ENCODE assay signal across 8 mouse cellular contexts in genomic region chr1:130717291-130717871, GRCm38 (mm10). TPM values are rescaled to one million over a fixed set of nuclear protein-coding genes. Genes with fewer than 3 reads are reported as not detected.
A peak's percentile ranks its signal among the peaks of the same experiment; 100 is the strongest.
DNase-seq lines count a peak whose midpoint lies in the region; ATAC-seq and TF ChIP-seq lines count a peak whose summit lies in the region.

TSS of gene Yod1 (plus strand) at chr1:130717327.

- TF ChIP-seq POLR2A in liver, adult 2 months (IDR thresholded peaks at IDR 0.05; ENCODE audit: extremely low read depth, insufficient read depth, low read length), result peak; percentile 56; the same call in 1 of the 2 replicates

- no peak for TF ChIP-seq CTCF in liver, adult 2 months (IDR thresholded peaks at IDR 0.05; ENCODE audit: low read depth, low read length)

- H3K36me3 ChIP-seq in erythroblast, embryonic 14.5 days (ENCODE audit: control insufficient read depth), result peaks cover 64% of the 10 kb centered on the region
- H3K36me3 ChIP-seq in heart, embryonic 12.5 days, result peaks cover 9% of the 10 kb centered on the region
- H3K36me3 ChIP-seq in kidney, embryonic 16.5 days (ENCODE audit: insufficient read depth, low read length), result 0 out of 2 replicates have a peak, but pooled peaks cover 3% of the 10 kb centered on the region
- no peaks in the 10 kb centered on the region; the same call in 1 of the 2 replicates for H3K36me3 ChIP-seq in liver, adult 2 months (ENCODE audit: control insufficient read depth, insufficient read depth, low read length)

- H3K9ac ChIP-seq in heart, embryonic 12.5 days, result peak within 1 kb of the TSS; percentile 91
- peak within 1 kb of the TSS; percentile 88 for H3K9ac ChIP-seq in kidney, embryonic 16.5 days (replicated peaks; ENCODE audit: low read length)
- peak within 1 kb of the TSS; percentile 97 for H3K9ac ChIP-seq in liver, adult 2 months (ENCODE audit: low read depth, low read length)

- H3K9me3 ChIP-seq in erythroblast, embryonic 14.5 days (ENCODE audit: control insufficient read depth, low read length), result no peaks in the 10 kb centered on the region
- H3K9me3 ChIP-seq in heart, embryonic 12.5 days (replicated peaks), result no peaks in the 10 kb centered on the region
- H3K9me3 ChIP-seq in kidney, embryonic 16.5 days (ENCODE audit: low read length), result no peaks in the 10 kb centered on the region

- H3K79me2 ChIP-seq in liver, adult 2 months (ENCODE audit: control insufficient read depth, insufficient read depth, low read length), result peaks cover 18% of the 10 kb centered on the region; the same call in 1 of the 2 replicates

- peak; percentile 94 for DNase-seq in CD4-positive, CD25-positive, alpha-beta regulatory T cell, adult 2 months (ENCODE audit: low read depth, low spot score)
- DNase-seq in brain, embryonic 18.5 days (ENCODE audit: low read depth, low spot score), result peak; percentile 75
- peak; percentile 69 for DNase-seq in liver, adult 2 months (ENCODE audit: extremely low read depth, low read depth, low spot score)
- DNase-seq in spleen, postnatal 36 days (ENCODE audit: low spot score in 2 of 2), result peak; percentile 83 to 86

- peaks cover 66% of the 10 kb centered on the region for H3K4me1 ChIP-seq in erythroblast, embryonic 14.5 days (ENCODE audit: control insufficient read depth)
- H3K4me1 ChIP-seq in heart, embryonic 12.5 days (replicated peaks), result peaks cover 17% of the 10 kb centered on the region; the same call in 1 of the 2 replicates
- H3K4me1 ChIP-seq in kidney, embryonic 16.5 days (ENCODE audit: insufficient read depth, low read length), result peaks cover 11% of the 10 kb centered on the region
- peaks cover 8% of the 10 kb centered on the region for H3K4me1 ChIP-seq in liver, adult 2 months (ENCODE audit: control insufficient read depth, insufficient read depth, low read length)

- peak; percentile 85 for ATAC-seq in heart, embryonic 12.5 days (ENCODE audit: insufficient number of reproducible peaks, low FRiP score)
- ATAC-seq in kidney, embryonic 16.5 days (ENCODE audit: low FRiP score, low TSS enrichment), result peak; percentile 78
- peak; percentile 57 for ATAC-seq in monocyte, adult 5-6 weeks (replicated peaks; ENCODE audit: insufficient number of reproducible peaks, low FRiP score, low TSS enrichment, poor library complexity, severe bottlenecking)

- peak within 1 kb of the TSS; percentile 99 for H3K4me2 ChIP-seq in heart, embryonic 12.5 days
- H3K4me2 ChIP-seq in kidney, embryonic 16.5 days (replicated peaks; ENCODE audit: low read depth, low read length), result peak within 1 kb of the TSS; percentile 93

- H3K27me3 ChIP-seq in erythroblast, embryonic 14.5 days (ENCODE audit: control insufficient read depth), result no peaks in the 10 kb centered on the region
- 0 out of 2 replicates have a peak, but pooled peaks cover 5% of the 10 kb centered on the region for H3K27me3 ChIP-seq in heart, embryonic 12.5 days (replicated peaks)
- H3K27me3 ChIP-seq in kidney, embryonic 16.5 days (ENCODE audit: insufficient read depth, low read length), result no peaks in the 10 kb centered on the region
- no peaks in the 10 kb centered on the region for H3K27me3 ChIP-seq in liver, adult 2 months (ENCODE audit: control insufficient read depth, insufficient read depth, low read length)

- peak within 1 kb of the TSS; percentile 99 for H3K4me3 ChIP-seq in erythroblast, embryonic 14.5 days (replicated peaks)
- peak within 1 kb of the TSS; percentile 90 for H3K4me3 ChIP-seq in heart, embryonic 12.5 days
- peak within 1 kb of the TSS; percentile 91 for H3K4me3 ChIP-seq in kidney, embryonic 16.5 days (ENCODE audit: low read length)
- H3K4me3 ChIP-seq in liver, adult 2 months (ENCODE audit: insufficient read depth, low read depth, low read length), result peak within 1 kb of the TSS; percentile 80

- peak within 1 kb of the TSS; percentile 89 for H3K27ac ChIP-seq in heart, embryonic 12.5 days (ENCODE audit: poor library complexity, severe bottlenecking)
- H3K27ac ChIP-seq in kidney, embryonic 16.5 days (ENCODE audit: low read length), result peak within 1 kb of the TSS; percentile 78
- peak within 1 kb of the TSS; percentile 96 for H3K27ac ChIP-seq in liver, adult 2 months (replicated peaks; ENCODE audit: insufficient read depth, low read depth, low read length)

- WGBS in heart, embryonic 12.5 days, result under 1% methylated on average over 54 of the region's 54 CpGs
- under 1% methylated on average over 54 of the region's 54 CpGs for WGBS in kidney, embryonic 16.5 days
- WGBS in liver, adult 2 months, result under 1% methylated on average over 54 of the region's 54 CpGs

RNA-seq across cellular contexts. Expression of gene Yod1, which starts in this region (rescaled TPM):
- 0.54 and 0.58 TPM in 2 replicates for polyA plus RNA-seq in erythroblast, embryonic 14.5 days (2012)
- 8.8 and 9.9 TPM in 2 replicates for polyA plus RNA-seq in heart, embryonic 12.5 days (2016; fragmentation: Nextera tagmentation; extraction: Ambion mirVana)
- polyA plus RNA-seq in kidney, embryonic 16.5 days (2015; fragmentation: Nextera tagmentation; extraction: Ambion mirVana), result 9.0 and 11.3 TPM in 2 replicates
- 8.9 and 9.0 TPM in 2 replicates for total RNA-seq in liver, adult 2 months (2014; rRNA removed)
- polyA plus RNA-seq in liver, adult 2 months (2012; rRNA removed), result 1.3 and 1.4 TPM in 2 replicates
- 7.4 to 9.8 TPM (median 7.8 TPM) in 3 replicates for total RNA-seq in monocyte, adult 5-6 weeks (2017)

Comparison
In these comparisons a context has a peak if more than half of its experiments do, and no peak if none do; other contexts are left out.
1. Peak in every context shown above with its lines: DNase-seq, ATAC-seq, H3K4me3 ChIP-seq and H3K27ac ChIP-seq.